Mouse (Mus musculus) gastrocnemius, postnatal 4 days (tissue): ENCODE data around the gene Olfr1141. TPM values are rescaled to one million over a fixed set of nuclear protein-coding genes. Genes with fewer than 3 reads are reported as not detected.

Source experiments
- DNase-seq, 2 experiments: peaks; one replicate each; pipeline ENCODE4 v3.0.0; 2021 to 2022; ENCODE audit warnings: low spot score in 2 of 2, mixed read lengths in 2 of 2
- long read RNA-seq, 2 experiments: library from polyadenylated mRNA; stranded (forward); transcript quantifications; one replicate each; pipeline ENCODE4 v2.0.0; 2021
- total RNA-seq, 2 experiments: library from RNA; stranded (reverse); gene quantifications; 2 replicates each; pipeline ENCODE4 v1.2.3; 2021

The Olfr1141 gene
- not detected for total RNA-seq
- long read RNA-seq, experiment 1: 0 reads
- long read RNA-seq, experiment 2: 0 reads

GRCm38 (mm10) chr2:87753891-87754290 is at the start of gene Olfr1141:
Olfr1141 (minus strand) TSS chr2:87753991.
- DNase-seq: no peak

- no peak for DNase-seq
These were observed 46.5 kb upstream of the Olfr1141 start, which contains the start of gene Olfr1143 for GRCm38 (mm10) chr2:87800292-87800691. Olfr1143 (plus strand) TSS chr2:87800592.

GRCm38 (mm10) chr2:87779183-87779582 is 25.4 kb upstream of the Olfr1141 start, which contains the start of gene Olfr152:
Olfr152 (plus strand) TSS chr2:87779483.
- no peak for DNase-seq

- no peak for DNase-seq
These were observed 22.4 kb upstream of the Olfr1141 start for GRCm38 (mm10) chr2:87776143-87776542.

GRCm38 (mm10) chr2:87743452-87743851 is 10.3 kb downstream of the Olfr1141 start, which contains the start of gene Olfr1140:
Olfr1140 (plus strand) TSS chr2:87743752.
- DNase-seq: no peak

GRCm38 (mm10) chr2:87739878-87740277 is 13.9 kb downstream of the Olfr1141 start, which contains the start of gene Olfr1138:
Olfr1138 (minus strand) TSS chr2:87739978.
- no peak for DNase-seq

- DNase-seq: no peak
These were observed 40.7 kb downstream of the Olfr1141 start, which contains the start of gene Olfr1137 for GRCm38 (mm10) chr2:87713079-87713478. Olfr1137 (minus strand) TSS chr2:87713179.

Other genes starting within 250 kb of the Olfr1141 start
- gene Pramel6, start 247.4 kb downstream of the Olfr1141 start, total RNA-seq: not detected
- gene Olfr153, start 222.2 kb downstream of the Olfr1141 start, total RNA-seq: not detected
- not detected for gene Olfr1128, start 208.4 kb downstream of the Olfr1141 start, total RNA-seq
- gene Olfr1129, start 180.1 kb downstream of the Olfr1141 start, total RNA-seq: not detected
- not detected for gene Olfr1130, start 147.8 kb downstream of the Olfr1141 start, total RNA-seq
- not detected for gene Olfr1131, start 126.9 kb downstream of the Olfr1141 start, total RNA-seq
- not detected for gene Olfr1132, start 116.5 kb downstream of the Olfr1141 start, total RNA-seq
- gene Olfr1133, start 106.6 kb downstream of the Olfr1141 start, total RNA-seq: not detected
- gene Olfr1134, start 95.5 kb downstream of the Olfr1141 start, total RNA-seq: not detected
- not detected for gene Olfr1135, start 80.3 kb downstream of the Olfr1141 start, total RNA-seq
- gene Olfr1136, start 60.0 kb downstream of the Olfr1141 start, total RNA-seq: not detected
- gene Olfr1137, start 40.8 kb downstream of the Olfr1141 start, total RNA-seq: not detected
- gene Olfr1138, start 14.0 kb downstream of the Olfr1141 start, total RNA-seq: not detected
- not detected for gene Olfr1140, start 10.2 kb downstream of the Olfr1141 start, total RNA-seq
- gene Olfr152, start 25.5 kb upstream of the Olfr1141 start, total RNA-seq: not detected
- gene Olfr1143, start 46.6 kb upstream of the Olfr1141 start, total RNA-seq: not detected
- not detected for gene Olfr1145, start 55.8 kb upstream of the Olfr1141 start, total RNA-seq
- not detected for gene Olfr1148, start 76.5 kb upstream of the Olfr1141 start, total RNA-seq
- gene Olfr1150-ps1, start 90.0 kb upstream of the Olfr1141 start, total RNA-seq: not detected
- not detected for gene Olfr1151, start 101.9 kb upstream of the Olfr1141 start, total RNA-seq
- not detected for gene Olfr1152, start 112.5 kb upstream of the Olfr1141 start, total RNA-seq
- not detected for gene Olfr1153, start 141.0 kb upstream of the Olfr1141 start, total RNA-seq
- not detected for gene Olfr1154, start 151.2 kb upstream of the Olfr1141 start, total RNA-seq
- not detected for gene Olfr1155, start 191.1 kb upstream of the Olfr1141 start, total RNA-seq
- gene Olfr1156, start 199.1 kb upstream of the Olfr1141 start, total RNA-seq: not detected
- gene Olfr1157, start 214.3 kb upstream of the Olfr1141 start, total RNA-seq: not detected
- not detected for gene Olfr74, start 220.7 kb upstream of the Olfr1141 start, total RNA-seq
- not detected for gene Olfr1158, start 236.1 kb upstream of the Olfr1141 start, total RNA-seq